Mouse (Mus musculus) heart, embryonic 12.5 days (tissue): Measurements from ENCODE around the gene Olfr5. TPM values are rescaled to one million over a fixed set of nuclear protein-coding genes. Genes with fewer than 3 reads are reported as not detected.
"Not testable (repeated sequence)": the region's sequence is repeated elsewhere in the genome, so short reads cannot be mapped to it uniquely, and the experiment has no call there.

Experiments
- ATAC-seq: fragments of 200-750 bp; cut with Nextera tagmentation; 2 replicates; pipeline ENCODE4 v1.8.0; 2017; ENCODE audit warnings: moderate TSS enrichment, moderate library complexity; ENCODE audit not compliant: insufficient number of reproducible peaks, low FRiP score
- H3K27ac ChIP-seq: fragments of 300-500 bp; sonication (generic); 2 replicates; pipeline ENCODE4 v1.5.1; 2016; ENCODE audit warnings: mild to moderate bottlenecking, moderate library complexity; ENCODE audit not compliant: poor library complexity, severe bottlenecking
- H3K27me3 ChIP-seq: fragments of 300-500 bp; sonication (generic); replicated peaks from 2 replicates; pipeline ENCODE4 v1.6.1; 2016; ENCODE audit warnings: mild to moderate bottlenecking, moderate library complexity
- H3K36me3 ChIP-seq: fragments of 300-500 bp; sonication (generic); 2 replicates; pipeline ENCODE4 v1.6.1; 2016; ENCODE audit warnings: mild to moderate bottlenecking, moderate library complexity
- H3K4me1 ChIP-seq: fragments of 300-500 bp; sonication (generic); replicated peaks from 2 replicates; pipeline ENCODE4 v1.6.1; 2016; ENCODE audit warnings: mild to moderate bottlenecking
- H3K4me2 ChIP-seq: fragments of 300-500 bp; sonication (generic); 2 replicates; pipeline ENCODE4 v1.6.1; 2016; ENCODE audit warnings: mild to moderate bottlenecking, moderate library complexity
- H3K4me3 ChIP-seq: fragments of 300-500 bp; sonication (generic); 2 replicates; pipeline ENCODE4 v1.5.1; 2016; ENCODE audit warnings: mild to moderate bottlenecking
- H3K9ac ChIP-seq: fragments of 300-500 bp; sonication (generic); 2 replicates; pipeline ENCODE4 v1.6.1; 2016; ENCODE audit warnings: mild to moderate bottlenecking, moderate library complexity
- H3K9me3 ChIP-seq: fragments of 300-500 bp; sonication (generic); replicated peaks from 2 replicates; pipeline ENCODE4 v1.6.1; 2016; ENCODE audit warnings: mild to moderate bottlenecking, moderate library complexity
- WGBS: fragments of 180-500 bp; shearing (Covaris S2); methylation state at CpG from one replicate; pipeline ENCODE4 v1.1.7; 2016; 5-methylcytosine and 5-hydroxymethylcytosine counted together
- polyA plus RNA-seq: library from polyadenylated mRNA; unstranded; fragments of >200 nt; fragmentation: Nextera tagmentation; extraction: Ambion mirVana; gene quantifications from 2 replicates; pipeline ENCODE4 v1.2.1, GENCODE M21; 2016

Olfr5 gene
- not detected in 2 replicates for polyA plus RNA-seq

GRCm38 (mm10) chr7:6486841-6487240, at the start of gene Olfr5:
TSS of gene Olfr5 (minus strand) at chr7:6486941.
- Histone ChIP-seq H3K9ac (no peak within 1 kb of the TSS), H3K9me3 (peaks cover 23% of the 10 kb centered on the region; the same call in 1 of the 2 replicates), H3K27ac (no peak within 1 kb of the TSS), H3K4me1 (no peaks in the 10 kb centered on the region), H3K4me3 (no peak within 1 kb of the TSS), H3K27me3 (no peaks in the 10 kb centered on the region), H3K36me3 (no peaks in the 10 kb centered on the region), H3K4me2 (no peak within 1 kb of the TSS)
- ATAC-seq: no peak
- 17% methylated on average over 2 of the region's 2 CpGs for WGBS

GRCm38 (mm10) chr7:6526141-6526540, 39.4 kb upstream of the Olfr5 start:
- Histone ChIP-seq H3K27ac (no peak overlapping the region), H3K4me1 (no peaks in the 10 kb centered on the region), H3K9me3 (peaks cover 37% of the 10 kb centered on the region), H3K4me2 (no peak overlapping the region), H3K36me3 (no peaks in the 10 kb centered on the region), H3K27me3 (no peaks in the 10 kb centered on the region), H3K4me3 (no peak overlapping the region), H3K9ac (no peak overlapping the region)
- WGBS: 60% methylated on average over 5 of the region's 5 CpGs
- no peak for ATAC-seq

- Histone ChIP-seq H3K27me3 (no peaks in the 10 kb centered on the region), H3K4me2 (no peak overlapping the region), H3K9me3 (peaks cover 33% of the 10 kb centered on the region), H3K9ac (no peak overlapping the region), H3K27ac (no peak overlapping the region), H3K4me3 (no peak overlapping the region), H3K4me1 (no peaks in the 10 kb centered on the region), H3K36me3 (no peaks in the 10 kb centered on the region)
- 61% methylated on average over 3 of the region's 3 CpGs for WGBS
- no peak for ATAC-seq
Observed at GRCm38 (mm10) chr7:6525001-6525400, 38.3 kb upstream of the Olfr5 start.

GRCm38 (mm10) chr7:6522850-6523249, 36.1 kb upstream of the Olfr5 start, which contains the start of gene Olfr1349:
TSS of gene Olfr1349 (minus strand) at chr7:6522950.
- WGBS: 71% methylated on average over 5 of the region's 5 CpGs
- no peaks in the 10 kb centered on the region for H3K36me3 ChIP-seq
- no peaks in the 10 kb centered on the region for H3K27me3 ChIP-seq
- no peak within 1 kb of the TSS for H3K27ac ChIP-seq
- H3K9me3 ChIP-seq: peaks cover 35% of the 10 kb centered on the region
- no peak for ATAC-seq
- H3K9ac ChIP-seq: no peak within 1 kb of the TSS
- H3K4me1 ChIP-seq: no peaks in the 10 kb centered on the region
- no peak within 1 kb of the TSS for H3K4me3 ChIP-seq
- H3K4me2 ChIP-seq: no peak within 1 kb of the TSS

- H3K36me3 ChIP-seq: no peaks in the 10 kb centered on the region
- 28% methylated on average over 1 of the region's 1 CpGs for WGBS
- ATAC-seq: no peak
Observed at GRCm38 (mm10) chr7:6521666-6522065, 34.9 kb upstream of the Olfr5 start.

GRCm38 (mm10) chr7:6508648-6509047, 21.9 kb upstream of the Olfr5 start, which contains the start of gene Olfr1348:
TSS of gene Olfr1348 (minus strand) at chr7:6508748.
- no peak within 1 kb of the TSS for H3K27ac ChIP-seq
- H3K4me3 ChIP-seq: no peak within 1 kb of the TSS
- H3K4me2 ChIP-seq: no peak within 1 kb of the TSS
- peaks cover 8% of the 10 kb centered on the region for H3K9me3 ChIP-seq
- WGBS: 88% methylated on average over 1 of the region's 1 CpGs
- H3K4me1 ChIP-seq: no peaks in the 10 kb centered on the region
- no peak for ATAC-seq
- no peaks in the 10 kb centered on the region for H3K36me3 ChIP-seq
- H3K27me3 ChIP-seq: no peaks in the 10 kb centered on the region
- no peak within 1 kb of the TSS for H3K9ac ChIP-seq

More at GRCm38 (mm10) chr7:6521666-6522065, 34.9 kb upstream of the Olfr5 start:
- Histone ChIP-seq H3K4me3 (no peak overlapping the region), H3K9ac (no peak overlapping the region), H3K9me3 (peaks cover 29% of the 10 kb centered on the region), H3K4me2 (no peak overlapping the region), H3K27me3 (no peaks in the 10 kb centered on the region), H3K27ac (no peak overlapping the region), H3K4me1 (no peaks in the 10 kb centered on the region)

GRCm38 (mm10) chr7:6499655-6500054, 12.9 kb upstream of the Olfr5 start, which contains the start of gene Olfr1347:
TSS of gene Olfr1347 (minus strand) at chr7:6499755.
- ATAC-seq: no peak
- Histone ChIP-seq H3K9ac (no peak within 1 kb of the TSS), H3K9me3 (peaks cover 12% of the 10 kb centered on the region), H3K4me1 (no peaks in the 10 kb centered on the region), H3K36me3 (no peaks in the 10 kb centered on the region), H3K27ac (no peak within 1 kb of the TSS), H3K27me3 (no peaks in the 10 kb centered on the region), H3K4me3 (no peak within 1 kb of the TSS), H3K4me2 (no peak within 1 kb of the TSS)
- 63% methylated on average over 1 of the region's 1 CpGs for WGBS

GRCm38 (mm10) chr7:6477633-6478032, 9.1 kb downstream of the Olfr5 start:
- not testable (repeated sequence) for H3K9ac ChIP-seq, H3K4me2 ChIP-seq, H3K27me3 ChIP-seq, H3K36me3 ChIP-seq, H3K4me1 ChIP-seq, H3K27ac ChIP-seq, ATAC-seq, H3K4me3 ChIP-seq
- WGBS: 57% methylated on average over 2 of the region's 2 CpGs
- peaks cover 25% of the 10 kb centered on the region for H3K9me3 ChIP-seq

- 0 out of 2 replicates have a peak, but pooled peaks cover 5% of the 10 kb centered on the region for H3K9me3 ChIP-seq
- no peak within 1 kb of the TSS for H3K4me2 ChIP-seq
Observed at GRCm38 (mm10) chr7:6466951-6467350, 19.8 kb downstream of the Olfr5 start, which contains the start of gene Olfr1346. TSS of gene Olfr1346 (plus strand) at chr7:6467101.

GRCm38 (mm10) chr7:6456399-6456798, 30.3 kb downstream of the Olfr5 start:
- Histone ChIP-seq H3K4me1 (no peaks in the 10 kb centered on the region), H3K9ac (no peak overlapping the region), H3K4me2 (no peak overlapping the region), H3K27ac (no peak overlapping the region), H3K36me3 (no peaks in the 10 kb centered on the region), H3K27me3 (no peaks in the 10 kb centered on the region), H3K4me3 (no peak overlapping the region), H3K9me3 (peaks cover 15% of the 10 kb centered on the region)
- WGBS: 44% methylated on average over 3 of the region's 3 CpGs
- no peak for ATAC-seq

More at GRCm38 (mm10) chr7:6466951-6467350, 19.8 kb downstream of the Olfr5 start, which contains the start of gene Olfr1346:
- no peak within 1 kb of the TSS for H3K9ac ChIP-seq
- no peak for ATAC-seq
- H3K4me1 ChIP-seq: no peaks in the 10 kb centered on the region
- no peak within 1 kb of the TSS for H3K27ac ChIP-seq
- H3K27me3 ChIP-seq: no peaks in the 10 kb centered on the region
- no peak within 1 kb of the TSS for H3K4me3 ChIP-seq
- H3K36me3 ChIP-seq: no peaks in the 10 kb centered on the region

GRCm38 (mm10) chr7:6455868-6456267, 30.9 kb downstream of the Olfr5 start, which contains the start of gene Olfr1336:
TSS of gene Olfr1336 (plus strand) at chr7:6456168.
- no peaks in the 10 kb centered on the region for H3K36me3 ChIP-seq
- no peak within 1 kb of the TSS for H3K27ac ChIP-seq
- H3K9me3 ChIP-seq: peaks cover 11% of the 10 kb centered on the region
- no peak for ATAC-seq
- no peak within 1 kb of the TSS for H3K4me2 ChIP-seq
- no peak within 1 kb of the TSS for H3K4me3 ChIP-seq
- H3K27me3 ChIP-seq: no peaks in the 10 kb centered on the region
- no peak within 1 kb of the TSS for H3K9ac ChIP-seq
- no peaks in the 10 kb centered on the region for H3K4me1 ChIP-seq

GRCm38 (mm10) chr7:6447771-6448170, 39.0 kb downstream of the Olfr5 start:
- WGBS: 79% methylated on average over 5 of the region's 5 CpGs
- Histone ChIP-seq H3K27ac (no peak overlapping the region), H3K9me3 (peaks cover 26% of the 10 kb centered on the region), H3K4me2 (no peak overlapping the region), H3K4me3 (no peak overlapping the region), H3K4me1 (no peaks in the 10 kb centered on the region), H3K9ac (no peak overlapping the region), H3K27me3 (no peaks in the 10 kb centered on the region), H3K36me3 (no peaks in the 10 kb centered on the region)
- ATAC-seq: no peak
